Mouse (Mus musculus): ENCODE measurements around the gene 1700042G07Rik.

DNA sequence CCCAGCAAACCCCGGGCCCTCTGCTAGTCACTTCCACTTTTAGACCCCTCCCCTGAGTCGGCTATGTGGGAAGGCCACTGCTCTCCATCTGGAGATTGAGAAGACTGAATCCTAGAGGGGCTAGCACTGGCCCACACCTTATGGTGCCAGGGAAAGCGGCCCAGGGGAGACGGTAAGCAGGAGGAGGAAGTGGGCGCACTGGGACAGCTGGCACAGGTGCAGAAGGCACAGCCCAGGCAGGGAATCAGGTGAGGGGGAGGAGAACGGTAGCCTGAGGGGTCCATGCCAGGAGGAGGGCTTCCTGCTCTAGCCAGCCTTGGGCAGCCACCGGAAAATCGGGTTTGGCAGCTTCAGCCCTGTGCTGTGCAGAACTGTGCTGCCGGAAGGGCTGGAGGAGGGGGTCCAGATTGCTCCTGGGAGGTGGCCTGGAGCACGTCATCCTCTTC lies 3.4 kb downstream of the 1700042G07Rik start:
- no peak for TF ChIP-seq POLR2A (IDR thresholded peaks at IDR 0.05; ENCODE audit: control insufficient read depth, extremely low read depth, insufficient read depth, low read length, poor library complexity)
- no peak for TF ChIP-seq CTCF (IDR thresholded peaks at IDR 0.05; ENCODE audit: borderline replicate concordance, control insufficient read depth, extremely low read depth, insufficient read depth, low read length, poor library complexity)

Data from thymus, adult 2 months (tissue).